Mouse (Mus musculus): Measurements from ENCODE around the gene Tada2b. TPM values are rescaled to one million over a fixed set of nuclear protein-coding genes. Genes with fewer than 3 reads are reported as not detected.

Gene Tada2b
- polyA plus RNA-seq (2017; shearing (Covaris generic)), result 20.6 TPM

DNA sequence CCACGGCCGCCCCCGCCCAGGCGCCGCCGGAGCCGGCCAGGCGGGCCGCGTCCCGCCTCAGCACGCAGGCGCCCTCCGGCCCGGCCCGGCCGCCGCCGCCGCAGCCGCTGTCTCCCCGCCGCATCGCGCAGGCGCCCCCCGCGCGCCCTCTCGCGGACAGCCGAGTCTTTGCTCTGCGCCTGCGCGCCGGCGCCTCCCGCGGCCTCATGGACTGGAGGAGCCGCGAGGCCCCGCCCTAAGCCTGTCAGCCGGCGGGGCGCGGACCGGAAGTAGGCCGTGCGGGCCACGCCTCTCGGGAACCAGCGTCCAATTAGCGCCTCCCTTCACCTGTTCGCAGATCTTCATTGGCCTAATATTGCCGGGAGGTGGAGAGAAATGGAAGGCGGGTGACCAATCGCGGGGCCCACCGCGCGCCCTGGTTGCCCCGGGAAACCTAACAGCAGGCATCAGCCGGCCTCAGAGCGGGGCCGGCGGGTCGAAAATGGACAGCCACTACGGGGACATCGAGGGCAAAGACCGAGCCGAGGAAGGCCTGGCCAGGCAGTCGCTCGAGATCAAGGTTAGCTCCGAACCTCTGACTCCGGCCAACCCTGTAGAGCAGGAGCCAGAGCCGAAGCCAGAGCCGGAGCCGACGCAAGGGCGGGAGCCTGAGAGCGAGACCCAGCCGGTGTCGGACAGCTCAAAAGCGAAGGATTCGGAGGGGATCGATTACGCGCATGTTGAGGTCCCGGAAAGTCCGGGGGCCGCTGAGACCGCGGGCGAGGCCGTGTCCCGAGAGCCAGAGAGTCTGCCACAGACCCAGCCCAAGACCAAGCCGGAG, at the start of gene Tada2b, which contains the start of gene Ccdc96:
Tada2b (minus strand) TSS at position 115 of the 820 bp plus-strand sequence.
Ccdc96 (plus strand) TSS at position 418 of the 820 bp plus-strand sequence.

DNA sequence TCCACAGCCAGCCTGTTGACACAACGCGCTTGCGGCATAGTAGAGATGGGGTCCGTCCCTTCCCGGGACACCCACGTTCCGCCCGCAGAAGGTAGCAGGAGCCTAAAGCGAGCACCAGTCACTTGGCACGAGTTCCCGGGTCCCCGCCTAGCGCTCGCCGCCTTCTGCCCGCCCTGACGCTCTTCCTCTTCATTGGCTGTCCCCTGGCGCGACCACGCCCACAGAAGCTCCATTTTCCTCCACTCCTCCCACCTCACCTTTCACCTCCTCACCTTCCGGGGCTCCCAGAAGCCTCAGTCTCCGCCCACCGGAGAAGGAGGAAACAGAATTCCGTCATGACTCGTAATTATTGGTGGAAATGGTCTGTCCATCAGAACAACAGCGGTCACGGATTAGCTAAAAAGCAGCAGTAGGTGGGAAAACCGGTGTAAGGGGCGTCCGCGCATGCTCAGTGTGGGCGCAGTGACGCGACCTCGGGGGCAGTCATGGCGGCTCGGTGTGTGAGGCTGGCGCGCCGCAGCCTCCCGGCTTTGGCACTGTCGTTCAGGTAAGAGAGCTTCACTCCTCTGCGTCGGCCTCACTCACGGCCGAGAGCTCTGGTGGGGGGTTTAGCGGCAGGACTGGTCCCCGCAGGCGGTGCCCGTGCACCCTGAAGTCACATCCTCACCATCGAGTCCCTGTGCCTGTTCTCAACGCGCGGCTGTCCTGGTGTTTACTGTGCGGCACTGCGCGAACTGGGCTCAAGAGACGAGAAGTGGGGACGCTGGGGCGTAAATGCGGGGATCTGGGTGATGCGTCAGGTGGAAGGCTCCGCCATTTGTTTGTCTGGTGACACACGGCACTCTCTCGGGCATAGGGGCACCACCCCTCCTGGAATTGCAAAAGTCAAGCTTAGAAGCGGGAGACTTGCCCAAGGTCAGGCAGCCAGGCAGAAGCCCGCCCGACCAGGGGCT, 19.1 kb downstream of the Tada2b start, which contains the start of gene Grpel1:
Grpel1 (plus strand) TSS at position 290 of the 953 bp plus-strand sequence.

Other genes with a start within 250 kb of the Tada2b start
- gene Sorcs2, start 86.1 kb downstream of the Tada2b start, polyA plus RNA-seq (2017; shearing (Covaris generic)), result not detected
- gene Grpel1, start 19.3 kb downstream of the Tada2b start, polyA plus RNA-seq (2017; shearing (Covaris generic)), result 26.8 TPM
- 0.10 TPM for gene Ccdc96, start 303 bp upstream of the Tada2b start, polyA plus RNA-seq (2017; shearing (Covaris generic))
- 51.3 TPM for gene Tbc1d14, start 109.0 kb upstream of the Tada2b start, polyA plus RNA-seq (2017; shearing (Covaris generic))
- gene D5Ertd579e, start 211.7 kb upstream of the Tada2b start, polyA plus RNA-seq (2017; shearing (Covaris generic)), result 36.2 TPM